Mouse (Mus musculus) liver, adult 2 months (tissue): Measurements from ENCODE around the gene Tnfrsf1b. TPM values are rescaled to one million over a fixed set of nuclear protein-coding genes. Genes with fewer than 3 reads are reported as not detected.

Experiments used
- DNase-seq: peaks from one replicate; pipeline ENCODE4 v3.0.0-alpha.2; 2011; ENCODE audit warnings: low read depth, low spot score; ENCODE audit errors: extremely low read depth
- H3K27ac ChIP-seq: fragments of 200-500 bp; replicated peaks from 2 replicates; pipeline ENCODE4 v1.5.1; 2012; ENCODE audit warnings: low read depth, mild to moderate bottlenecking, control low read depth, inconsistent platforms, low read length; ENCODE audit not compliant: insufficient read depth
- H3K27me3 ChIP-seq: fragments of 200-500 bp; 2 replicates; pipeline ENCODE4 v1.6.1; 2012; ENCODE audit warnings: mild to moderate bottlenecking, moderate library complexity, low read length, inconsistent platforms; ENCODE audit not compliant: control insufficient read depth, insufficient read depth
- H3K36me3 ChIP-seq: fragments of 200-500 bp; 2 replicates; pipeline ENCODE4 v1.6.1; 2012; ENCODE audit warnings: low read length, inconsistent platforms; ENCODE audit not compliant: control insufficient read depth, insufficient read depth
- H3K4me1 ChIP-seq: fragments of 200-500 bp; 2 replicates; pipeline ENCODE4 v1.6.1; 2011; ENCODE audit warnings: low read length; ENCODE audit not compliant: control insufficient read depth, insufficient read depth
- H3K4me3 ChIP-seq: fragments of 200-500 bp; 2 replicates; pipeline ENCODE4 v1.5.1; 2011; ENCODE audit warnings: low read depth, mild to moderate bottlenecking, control low read depth, low read length, moderate library complexity; ENCODE audit not compliant: insufficient read depth
- H3K79me2 ChIP-seq: fragments of 200-500 bp; 2 replicates; pipeline ENCODE4 v1.6.1; 2012; ENCODE audit warnings: inconsistent platforms, mild to moderate bottlenecking, low read length, moderate library complexity; ENCODE audit not compliant: control insufficient read depth, insufficient read depth
- H3K9ac ChIP-seq: fragments of 200-500 bp; 2 replicates; pipeline ENCODE4 v1.6.1; 2012; ENCODE audit warnings: low read depth, mild to moderate bottlenecking, control low read depth, inconsistent platforms, low read length
- CTCF ChIP-seq: fragments of 200-500 bp; IDR thresholded peaks from 2 replicates; pipeline ENCODE4 v1.5.1; 2011; ENCODE audit warnings: low read depth, low read length, control low read depth
- POLR2A ChIP-seq: fragments of 200-500 bp; IDR thresholded peaks from 2 replicates; pipeline ENCODE4 v1.6.1; 2011; ENCODE audit warnings: low read length, control low read depth; ENCODE audit not compliant: insufficient read depth; ENCODE audit errors: extremely low read depth
- WGBS: fragments of 180-500 bp; shearing (Covaris S2); methylation state at CpG from one replicate; pipeline ENCODE4 v1.1.7; 2018; 5-methylcytosine and 5-hydroxymethylcytosine counted together
- polyA plus RNA-seq: library from polyadenylated mRNA; depleted of rRNA; stranded (reverse); fragments of >200 nt; gene quantifications from 2 replicates; pipeline ENCODE4 v1.2.3, GENCODE M21; 2012
- total RNA-seq: library from RNA; depleted of rRNA; stranded (reverse); fragments of >200 nt; gene quantifications from 2 replicates; pipeline ENCODE4 v1.2.3, GENCODE M21; 2014

Gene Tnfrsf1b
- total and polyA plus RNA-seq, 2 experiments = 10.8 to 16.8 TPM

- H3K27ac ChIP-seq = peak overlapping the region; percentile 45; the same call in 1 of the 2 replicates
- H3K79me2 ChIP-seq = peaks cover 50% of the 10 kb centered on the region
- no peak overlapping the region for H3K4me3 ChIP-seq
- 50% methylated on average over 1 of the region's 1 CpGs for WGBS
- no peak overlapping the region for H3K9ac ChIP-seq
- TF ChIP-seq POLR2A (no peak), CTCF (no peak)
- H3K4me1 ChIP-seq = peaks cover 44% of the 10 kb centered on the region
- no peaks in the 10 kb centered on the region for H3K36me3 ChIP-seq
- DNase-seq = no peak
- H3K27me3 ChIP-seq = no peaks in the 10 kb centered on the region
Measured at GRCm38 (mm10) chr4:145242719-145243350, 3.8 kb downstream of the Tnfrsf1b start.

GRCm38 (mm10) chr4:145240723-145241231 is 5.9 kb downstream of the Tnfrsf1b start:
- peak overlapping the region; percentile 40 for H3K27ac ChIP-seq
- H3K27me3 ChIP-seq = no peaks in the 10 kb centered on the region
- DNase-seq = peak; percentile 53
- peaks cover 4% of the 10 kb centered on the region; the same call in 1 of the 2 replicates for H3K36me3 ChIP-seq
- H3K79me2 ChIP-seq = peaks cover 62% of the 10 kb centered on the region
- no peak overlapping the region for H3K4me3 ChIP-seq
- WGBS = 71% methylated on average over 4 of the region's 4 CpGs
- peaks cover 47% of the 10 kb centered on the region for H3K4me1 ChIP-seq
- no peak for TF ChIP-seq CTCF
- no peak for TF ChIP-seq POLR2A
- no peak overlapping the region for H3K9ac ChIP-seq

- H3K79me2 ChIP-seq = peaks cover 53% of the 10 kb centered on the region
- H3K36me3 ChIP-seq = peaks cover 4% of the 10 kb centered on the region; the same call in 1 of the 2 replicates
- H3K9ac ChIP-seq = no peak overlapping the region
- H3K4me3 ChIP-seq = no peak overlapping the region
- H3K27ac ChIP-seq = peak overlapping the region; percentile 47
- TF ChIP-seq POLR2A (no peak), CTCF (no peak)
- H3K4me1 ChIP-seq = peaks cover 36% of the 10 kb centered on the region
- peak; percentile 79 for DNase-seq
- WGBS = 4% methylated on average over 4 of the region's 4 CpGs
- H3K27me3 ChIP-seq = no peaks in the 10 kb centered on the region
Measured at GRCm38 (mm10) chr4:145239049-145239830, 7.4 kb downstream of the Tnfrsf1b start.

DNA sequence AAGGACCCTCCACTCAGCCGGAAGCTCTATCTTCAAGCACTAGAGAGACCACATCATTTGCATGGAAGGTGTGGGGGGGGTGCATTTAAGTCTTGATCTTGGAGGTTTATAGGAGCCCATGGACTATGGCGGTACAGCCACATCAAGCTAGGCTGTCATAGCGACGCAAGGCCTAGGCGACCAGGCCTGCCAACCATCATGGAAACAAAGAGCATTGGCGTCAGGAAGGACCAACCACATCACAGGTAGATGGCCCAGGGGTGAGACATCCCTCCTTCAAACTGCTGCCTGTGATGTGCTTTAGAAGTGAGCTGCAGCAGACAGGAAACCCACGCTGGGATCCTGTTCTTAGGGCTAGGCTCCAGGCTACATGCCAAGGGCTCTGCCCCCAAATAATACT is 10.6 kb downstream of the Tnfrsf1b start:
- H3K9ac ChIP-seq = no peak overlapping the region
- H3K79me2 ChIP-seq = peaks cover 43% of the 10 kb centered on the region
- H3K4me1 ChIP-seq = peaks cover 32% of the 10 kb centered on the region
- WGBS = 87% methylated on average over 7 of the region's 7 CpGs
- H3K27ac ChIP-seq = no peak overlapping the region
- no peak overlapping the region for H3K4me3 ChIP-seq
- no peak for DNase-seq
- TF ChIP-seq CTCF (no peak), POLR2A (no peak)
- no peaks in the 10 kb centered on the region for H3K27me3 ChIP-seq
- H3K36me3 ChIP-seq = peaks cover 4% of the 10 kb centered on the region; the same call in 1 of the 2 replicates

DNA sequence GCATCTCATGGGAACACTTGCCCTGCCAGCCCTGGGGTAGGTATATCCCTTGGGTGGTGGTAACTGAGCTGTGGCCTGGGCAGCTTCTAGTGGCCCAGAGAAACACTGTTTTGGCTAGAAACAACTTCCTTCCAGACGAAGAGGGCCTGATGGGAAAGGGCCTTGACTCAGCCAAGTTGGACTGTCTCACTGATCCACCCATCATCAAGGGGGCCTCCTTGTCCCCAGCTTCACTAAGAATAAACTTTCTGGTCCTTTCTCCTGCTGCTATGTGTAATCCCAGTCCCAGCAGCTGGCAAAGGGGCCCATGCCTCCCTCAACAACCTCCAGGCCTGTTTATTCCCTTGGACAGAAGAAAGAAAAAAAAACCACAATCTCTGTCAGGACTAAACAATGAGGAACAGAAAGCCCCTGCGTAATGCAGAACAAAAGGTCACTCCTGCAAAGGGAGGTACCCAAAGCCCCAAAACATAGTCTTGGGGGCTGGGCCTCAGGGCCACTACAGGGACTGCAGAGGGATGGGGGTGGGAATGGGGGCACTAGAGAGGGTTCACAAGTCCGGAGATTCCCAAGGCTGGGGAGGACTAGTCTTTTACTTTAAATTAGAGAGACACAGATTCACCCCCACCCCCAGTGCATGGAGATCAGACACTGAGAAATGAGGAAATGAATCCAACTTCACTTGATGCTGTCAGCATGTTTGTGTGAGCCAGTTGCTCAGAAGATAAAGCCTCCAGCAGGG is 13.0 kb downstream of the Tnfrsf1b start:
- Histone ChIP-seq H3K27ac (peak overlapping the region; percentile 25), H3K36me3 (peaks cover 6% of the 10 kb centered on the region; the same call in 1 of the 2 replicates), H3K4me3 (no peak overlapping the region), H3K79me2 (peaks cover 49% of the 10 kb centered on the region), H3K9ac (no peak overlapping the region), H3K4me1 (peaks cover 25% of the 10 kb centered on the region), H3K27me3 (no peaks in the 10 kb centered on the region)
- 69% methylated on average over 3 of the region's 3 CpGs for WGBS
- no peak for DNase-seq
- TF ChIP-seq CTCF (no peak), POLR2A (no peak)
